Mouse (Mus musculus) liver, embryonic 11.5 days (tissue): ENCODE measurements around the gene Prkacb. TPM values are rescaled to one million over a fixed set of nuclear protein-coding genes. Genes with fewer than 3 reads are reported as not detected.
"Not testable (repeated sequence)": the region's sequence is repeated elsewhere in the genome, so short reads cannot be mapped to it uniquely, and the experiment has no call there.

ENCODE experiments used
- ATAC-seq: fragments of 200-750 bp; cut with Nextera tagmentation; replicated peaks from 2 replicates; pipeline ENCODE4 v1.8.0; 2017; ENCODE audit warnings: moderate number of reproducible peaks, mild to moderate bottlenecking, moderate TSS enrichment, moderate library complexity; ENCODE audit not compliant: low FRiP score
- DNase-seq: peaks from one replicate; pipeline ENCODE4 v3.0.0-alpha.2; 2017; ENCODE audit warnings: low spot score
- H3K27ac ChIP-seq: fragments of 300-500 bp; sonication (generic); 2 replicates; pipeline ENCODE4 v1.5.1; 2014; ENCODE audit warnings: mild to moderate bottlenecking, low read depth, low read length, control low read depth
- H3K27me3 ChIP-seq: fragments of 300-500 bp; sonication (generic); replicated peaks from 2 replicates; pipeline ENCODE4 v1.6.1; 2014; ENCODE audit warnings: low read length, mixed read lengths; ENCODE audit not compliant: control insufficient read depth, insufficient read depth
- H3K36me3 ChIP-seq: fragments of 300-500 bp; sonication (generic); 2 replicates; pipeline ENCODE4 v1.6.1; 2014; ENCODE audit warnings: mild to moderate bottlenecking, low read length, moderate library complexity, mixed read lengths; ENCODE audit not compliant: control insufficient read depth, insufficient read depth
- H3K4me1 ChIP-seq: fragments of 300-500 bp; sonication (generic); replicated peaks from 2 replicates; pipeline ENCODE4 v1.6.1; 2014; ENCODE audit warnings: low read length, mixed read lengths; ENCODE audit not compliant: control insufficient read depth, insufficient read depth
- H3K4me2 ChIP-seq: fragments of 300-500 bp; sonication (generic); 2 replicates; pipeline ENCODE4 v1.6.1; 2014; ENCODE audit warnings: mild to moderate bottlenecking, control low read depth, moderate library complexity
- H3K4me3 ChIP-seq: fragments of 300-500 bp; sonication (generic); 2 replicates; pipeline ENCODE4 v1.5.1; 2014; ENCODE audit warnings: low read depth, low read length, control low read depth
- H3K9ac ChIP-seq: fragments of 300-500 bp; sonication (generic); 2 replicates; pipeline ENCODE4 v1.6.1; 2014; ENCODE audit warnings: low read depth, low read length, control low read depth
- H3K9me3 ChIP-seq: fragments of 300-500 bp; sonication (generic); 2 replicates; pipeline ENCODE4 v1.6.1; 2016; ENCODE audit warnings: low read length, inconsistent platforms, mixed read lengths; ENCODE audit not compliant: control insufficient read depth
- WGBS: fragments of 180-500 bp; shearing (Covaris S2); extraction: QIAGEN DNeasy Blood & Tissue Kit; methylation state at CpG from one replicate; pipeline ENCODE4 v1.1.7; 2014; 5-methylcytosine and 5-hydroxymethylcytosine counted together
- polyA plus RNA-seq: library from polyadenylated mRNA; unstranded; fragments of >200 nt; fragmentation: Nextera tagmentation; extraction: Ambion mirVana; gene quantifications from 2 replicates; pipeline ENCODE4 v1.2.1, GENCODE M21; 2014

Prkacb gene
- polyA plus RNA-seq, 1 experiment from 2014 or later: 38.6 TPM

GRCm38 (mm10) chr3:146769940-146770659 is 42.7 kb downstream of the Prkacb start:
- WGBS: 39% methylated on average over 17 of the region's 17 CpGs
- H3K9ac ChIP-seq: no peak overlapping the region
- no peaks in the 10 kb centered on the region for H3K27me3 ChIP-seq
- H3K4me3 ChIP-seq: 0 out of 2 replicates have a peak overlapping the region, but pooled peaks have one; percentile 9
- H3K36me3 ChIP-seq: no peaks in the 10 kb centered on the region
- no peak for DNase-seq
- peak overlapping the region; percentile 41 for H3K4me2 ChIP-seq
- H3K4me1 ChIP-seq: peaks cover 19% of the 10 kb centered on the region
- H3K9me3 ChIP-seq: no peaks in the 10 kb centered on the region
- H3K27ac ChIP-seq: no peak overlapping the region
- ATAC-seq: no peak

GRCm38 (mm10) chr3:146769569-146769939 is 43.2 kb downstream of the Prkacb start:
- Histone ChIP-seq H3K9ac (no peak overlapping the region), H3K4me1 (peaks cover 24% of the 10 kb centered on the region), H3K27ac (no peak overlapping the region), H3K4me2 (peak overlapping the region; percentile 41), H3K9me3 (no peaks in the 10 kb centered on the region), H3K27me3 (no peaks in the 10 kb centered on the region), H3K4me3 (no peak overlapping the region), H3K36me3 (no peaks in the 10 kb centered on the region)
- ATAC-seq: no peak
- 48% methylated on average over 2 of the region's 2 CpGs for WGBS
- no peak for DNase-seq

GRCm38 (mm10) chr3:146768921-146769320 is 43.9 kb downstream of the Prkacb start:
- H3K9me3 ChIP-seq: no peaks in the 10 kb centered on the region
- no peaks in the 10 kb centered on the region for H3K36me3 ChIP-seq
- no peak overlapping the region for H3K27ac ChIP-seq
- WGBS: 75% methylated on average over 3 of the region's 3 CpGs
- H3K4me2 ChIP-seq: no peak overlapping the region
- H3K4me1 ChIP-seq: peaks cover 30% of the 10 kb centered on the region
- no peaks in the 10 kb centered on the region for H3K27me3 ChIP-seq
- ATAC-seq (no peak), DNase-seq (no peak)
- no peak overlapping the region for H3K4me3 ChIP-seq
- no peak overlapping the region for H3K9ac ChIP-seq

- DNase-seq: no peak
- Histone ChIP-seq H3K36me3 (no peaks in the 10 kb centered on the region), H3K27me3 (no peaks in the 10 kb centered on the region), H3K9ac (no peak overlapping the region), H3K9me3 (no peaks in the 10 kb centered on the region), H3K27ac (no peak overlapping the region), H3K4me2 (no peak overlapping the region), H3K4me3 (no peak overlapping the region), H3K4me1 (peaks cover 32% of the 10 kb centered on the region)
- no peak for ATAC-seq
- WGBS: 90% methylated on average over 5 of the region's 5 CpGs
These were observed 44.4 kb downstream of the Prkacb start for GRCm38 (mm10) chr3:146768360-146768759.

- Histone ChIP-seq H3K36me3 (no peaks in the 10 kb centered on the region), H3K9ac (no peak overlapping the region), H3K4me3 (no peak overlapping the region), H3K4me1 (peaks cover 32% of the 10 kb centered on the region), H3K27ac (no peak overlapping the region; the same call in 1 of the 2 replicates), H3K27me3 (no peaks in the 10 kb centered on the region), H3K9me3 (no peaks in the 10 kb centered on the region), H3K4me2 (no peak overlapping the region)
- DNase-seq (no peak), ATAC-seq (no peak)
- WGBS: 69% methylated on average over 8 of the region's 8 CpGs
These were observed 46.0 kb downstream of the Prkacb start for GRCm38 (mm10) chr3:146766701-146767181.

- Histone ChIP-seq H3K4me1 (peaks cover 32% of the 10 kb centered on the region), H3K9me3 (no peaks in the 10 kb centered on the region), H3K9ac (no peak overlapping the region), H3K4me3 (no peak overlapping the region), H3K27ac (no peak overlapping the region; the same call in 1 of the 2 replicates), H3K36me3 (no peaks in the 10 kb centered on the region), H3K4me2 (no peak overlapping the region), H3K27me3 (no peaks in the 10 kb centered on the region)
- ATAC-seq (no peak), DNase-seq (no peak)
- 89% methylated on average over 4 of the region's 4 CpGs for WGBS
These were observed 46.7 kb downstream of the Prkacb start for GRCm38 (mm10) chr3:146766071-146766605.

- WGBS: 50% methylated on average over 3 of the region's 3 CpGs
- H3K4me3 ChIP-seq: no peak overlapping the region
- no peaks in the 10 kb centered on the region for H3K36me3 ChIP-seq
- H3K9ac ChIP-seq: no peak overlapping the region
- H3K9me3 ChIP-seq: no peaks in the 10 kb centered on the region
- peak overlapping the region; percentile 71 for H3K27ac ChIP-seq
- ATAC-seq (peak; percentile 92), DNase-seq (no peak)
- no peaks in the 10 kb centered on the region for H3K27me3 ChIP-seq
- peaks cover 28% of the 10 kb centered on the region for H3K4me1 ChIP-seq
- H3K4me2 ChIP-seq: peak overlapping the region; percentile 13; the same call in 1 of the 2 replicates
These were observed 47.8 kb downstream of the Prkacb start for GRCm38 (mm10) chr3:146764871-146765529.

GRCm38 (mm10) chr3:146763054-146763453 is 49.7 kb downstream of the Prkacb start:
- not testable (repeated sequence) for H3K4me3 ChIP-seq, H3K27ac ChIP-seq, DNase-seq, H3K27me3 ChIP-seq, H3K36me3 ChIP-seq, H3K9me3 ChIP-seq, H3K9ac ChIP-seq, H3K4me2 ChIP-seq
- H3K4me1 ChIP-seq: peaks cover 22% of the 10 kb centered on the region
- ATAC-seq: peak; percentile 70
- 78% methylated on average over 2 of the region's 2 CpGs for WGBS
